Mouse (Mus musculus) G1E (cell line): ENCODE measurements around the gene Mob1b. TPM values are rescaled to one million over a fixed set of nuclear protein-coding genes. Genes with fewer than 3 reads are reported as not detected.

ENCODE experiments used
- ATAC-seq: 2 replicates; pipeline ENCODE4 v1.8.0; 2016; ENCODE audit warnings: mild to moderate bottlenecking; ENCODE audit not compliant: insufficient number of reproducible peaks, poor library complexity, low FRiP score, severe bottlenecking; ENCODE audit errors: extremely low read depth
- DNase-seq: peaks from one replicate; pipeline ENCODE4 v3.0.0; 2012; ENCODE audit warnings: low spot score
- H3K27me3 ChIP-seq: 2 replicates; pipeline ENCODE4 v1.6.1; 2012; ENCODE audit warnings: mild to moderate bottlenecking, low read length, inconsistent platforms; ENCODE audit not compliant: insufficient read depth
- H3K36me3 ChIP-seq: replicated peaks from 2 replicates; pipeline ENCODE3; 2012; ENCODE audit warnings: mild to moderate bottlenecking, inconsistent platforms
- H3K4me1 ChIP-seq: 2 replicates; pipeline ENCODE4 v1.6.1; 2012; ENCODE audit warnings: low read depth, low read length, inconsistent platforms, mixed read lengths; ENCODE audit not compliant: insufficient read depth
- H3K4me3 ChIP-seq: 2 replicates; pipeline ENCODE4 v1.5.1; 2012; ENCODE audit warnings: low read depth, mild to moderate bottlenecking, inconsistent platforms, low read length, moderate library complexity, mixed read lengths
- H3K9me3 ChIP-seq: replicated peaks from 2 replicates; pipeline ENCODE4 v1.6.1; 2012; ENCODE audit warnings: inconsistent platforms
- CTCF ChIP-seq: IDR thresholded peaks from 2 replicates; pipeline ENCODE4 v1.5.1; 2012; ENCODE audit warnings: low read depth, low read length, inconsistent platforms, mixed read lengths
- GATA1 ChIP-seq: IDR thresholded peaks from 2 replicates; pipeline ENCODE4 v1.6.1; 2012; ENCODE audit warnings: borderline replicate concordance, low read length, inconsistent platforms, mixed read lengths
- GATA2 ChIP-seq: IDR thresholded peaks from 2 replicates; pipeline ENCODE4 v1.6.1; 2012; ENCODE audit warnings: low read depth, low read length, inconsistent platforms, borderline replicate concordance
- POLR2AphosphoS5 ChIP-seq: IDR thresholded peaks from 2 replicates; pipeline ENCODE4 v1.6.1; 2012; ENCODE audit warnings: low read depth, low read length, inconsistent platforms; ENCODE audit not compliant: insufficient replicate concordance
- TAL1 ChIP-seq: conservative IDR thresholded peaks from 2 replicates; pipeline ENCODE4 v1.6.1; 2012; ENCODE audit warnings: low read depth, low read length, inconsistent platforms, mixed read lengths
- polyA plus RNA-seq: library from polyadenylated mRNA; stranded (reverse); fragments of >175 nt; gene quantifications from 2 replicates; pipeline ENCODE4 v1.2.3, GENCODE M21; 2012
- total RNA-seq, 2 experiments: library from RNA; stranded (forward) in 1 of 2; stranded (reverse) in 1 of 2; fragments of 200-1000 nt in 1 of 2; fragments of >200 nt in 1 of 2; fragmentation: Nextera tagmentation in 1 of 2; gene quantifications; 2 replicates each; pipeline ENCODE4 v1.2.3; 2014 to 2017

Gene Mob1b
- total and polyA plus RNA-seq, 3 experiments, result 18.4 to 47.9 (median 20.7) TPM

- DNase-seq (no peak), ATAC-seq (no peak)
- Histone ChIP-seq H3K9me3 (no peaks in the 10 kb centered on the region), H3K36me3 (peaks cover 47% of the 10 kb centered on the region), H3K4me1 (peaks cover 38% of the 10 kb centered on the region), H3K27me3 (no peaks in the 10 kb centered on the region), H3K4me3 (peak overlapping the region; percentile 92)
- TF ChIP-seq TAL1 (no peak), GATA1 (no peak), GATA2 (no peak), POLR2AphosphoS5 (no peak), CTCF (no peak)
Observed at GRCm38 (mm10) chr5:88765587-88765986, 44.9 kb downstream of the Mob1b start.

- DNase-seq (no peak), ATAC-seq (no peak)
- Histone ChIP-seq H3K4me3 (peak overlapping the region; percentile 92; the same call in 1 of the 2 replicates), H3K9me3 (no peaks in the 10 kb centered on the region), H3K4me1 (peaks cover 38% of the 10 kb centered on the region), H3K36me3 (peaks cover 48% of the 10 kb centered on the region), H3K27me3 (no peaks in the 10 kb centered on the region)
- TF ChIP-seq GATA2 (no peak), TAL1 (no peak), GATA1 (no peak), CTCF (no peak), POLR2AphosphoS5 (no peak)
Observed at GRCm38 (mm10) chr5:88766121-88766520, 45.5 kb downstream of the Mob1b start.

GRCm38 (mm10) chr5:88766863-88767262, 46.2 kb downstream of the Mob1b start:
- Histone ChIP-seq H3K4me1 (peaks cover 38% of the 10 kb centered on the region), H3K36me3 (peaks cover 51% of the 10 kb centered on the region), H3K4me3 (peak overlapping the region; percentile 92; the same call in 1 of the 2 replicates), H3K9me3 (no peaks in the 10 kb centered on the region), H3K27me3 (no peaks in the 10 kb centered on the region)
- DNase-seq, result peak; percentile 16
- TF ChIP-seq TAL1 (peak; percentile 23; the same call in 1 of the 2 replicates), GATA1 (no peak)
- ATAC-seq, result peak; percentile 31; the same call in 1 of the 2 replicates

- H3K27me3 ChIP-seq, result no peaks in the 10 kb centered on the region
- TF ChIP-seq POLR2AphosphoS5 (no peak), TAL1 (no peak), GATA2 (no peak), GATA1 (no peak), CTCF (no peak)
- no peaks in the 10 kb centered on the region for H3K9me3 ChIP-seq
- no peak overlapping the region; the same call in 1 of the 2 replicates for H3K4me3 ChIP-seq
- peaks cover 55% of the 10 kb centered on the region for H3K36me3 ChIP-seq
- peaks cover 38% of the 10 kb centered on the region for H3K4me1 ChIP-seq
- DNase-seq, result no peak
- ATAC-seq, result peak; percentile 29
Observed at GRCm38 (mm10) chr5:88768201-88768600, 47.5 kb downstream of the Mob1b start.

- ATAC-seq (no peak), DNase-seq (no peak)
- H3K9me3 ChIP-seq, result no peaks in the 10 kb centered on the region
- H3K4me3 ChIP-seq, result no peak overlapping the region
- peaks cover 74% of the 10 kb centered on the region for H3K36me3 ChIP-seq
- no peaks in the 10 kb centered on the region; the same call in 1 of the 2 replicates for H3K4me1 ChIP-seq
- TF ChIP-seq CTCF, result no peak
- TF ChIP-seq POLR2AphosphoS5, result no peak
- TF ChIP-seq GATA2, result no peak
- TF ChIP-seq TAL1, result no peak
- TF ChIP-seq GATA1, result no peak
- H3K27me3 ChIP-seq, result no peaks in the 10 kb centered on the region
Observed at GRCm38 (mm10) chr5:88782072-88782765, 61.6 kb downstream of the Mob1b start.

- no peaks in the 10 kb centered on the region for H3K27me3 ChIP-seq
- ATAC-seq, result no peak
- H3K9me3 ChIP-seq, result no peaks in the 10 kb centered on the region
- no peak overlapping the region for H3K4me3 ChIP-seq
- H3K36me3 ChIP-seq, result peaks cover 54% of the 10 kb centered on the region
- TF ChIP-seq CTCF, result no peak
- TF ChIP-seq GATA1, result no peak
- no peak for TF ChIP-seq GATA2
- TF ChIP-seq POLR2AphosphoS5, result no peak
- no peak for TF ChIP-seq TAL1
- DNase-seq, result no peak
- H3K4me1 ChIP-seq, result no peaks in the 10 kb centered on the region; the same call in 1 of the 2 replicates
Observed at GRCm38 (mm10) chr5:88785059-88785458, 64.4 kb downstream of the Mob1b start.

GRCm38 (mm10) chr5:88790675-88791074, 70.0 kb downstream of the Mob1b start:
- ATAC-seq (no peak), DNase-seq (no peak)
- H3K4me1 ChIP-seq, result no peaks in the 10 kb centered on the region
- H3K9me3 ChIP-seq, result no peaks in the 10 kb centered on the region
- no peak overlapping the region for H3K4me3 ChIP-seq
- H3K27me3 ChIP-seq, result peaks cover 3% of the 10 kb centered on the region; the same call in 1 of the 2 replicates
- no peak for TF ChIP-seq CTCF
- peaks cover 11% of the 10 kb centered on the region for H3K36me3 ChIP-seq
